Mouse (Mus musculus) CD8-positive naive resting alpha-beta T cell, adult 2 months (primary cell): ENCODE measurements at regions not wholly inside any gene's neighbourhood (a gene's known extent, or its start where the extent isn't known, plus 50 kb on each side); places are given as distances from the start of the nearest gene placed in this dataset.

ENCODE experiments used
- DNase-seq, 2 experiments: peaks; one replicate each; pipeline ENCODE4 v3.0.0; 2022; ENCODE audit warnings: low read depth in 2 of 2, low spot score in 2 of 2

- no peak for DNase-seq
Measured at GRCm38 (mm10) chr5:91198620-91199019, 59.2 kb downstream of the Areg start.

- DNase-seq: no peak
Measured at GRCm38 (mm10) chr5:91200448-91200847, 61.0 kb downstream of the Areg start.

GRCm38 (mm10) chr5:91204225-91205005 lies 65.0 kb downstream of the Areg start:
- DNase-seq: no peak

- DNase-seq: no peak
Measured at GRCm38 (mm10) chr5:91205350-91205880, 66.0 kb downstream of the Areg start.

GRCm38 (mm10) chr5:91206569-91207490 lies 67.4 kb downstream of the Areg start:
- DNase-seq: no peak

GRCm38 (mm10) chr5:91220174-91220573 lies 80.8 kb downstream of the Areg start:
- DNase-seq: no peak

GRCm38 (mm10) chr5:91241656-91242055 lies 102.3 kb downstream of the Areg start:
- no peak for DNase-seq

- no peak for DNase-seq
Measured at GRCm38 (mm10) chr5:91247444-91247843, 108.0 kb downstream of the Areg start.

- no peak for DNase-seq
Measured at GRCm38 (mm10) chr5:91261895-91262294, 122.5 kb downstream of the Areg start.

GRCm38 (mm10) chr5:91262526-91262925 lies 123.1 kb downstream of the Areg start:
- no peak for DNase-seq

GRCm38 (mm10) chr5:91270747-91271146 lies 131.3 kb downstream of the Areg start:
- DNase-seq: no peak

- DNase-seq: no peak
Measured at GRCm38 (mm10) chr5:91271416-91271815, 131.4 kb downstream of the Btc start.

- no peak for DNase-seq
Measured at GRCm38 (mm10) chr5:91274411-91274810, 128.4 kb downstream of the Btc start.

GRCm38 (mm10) chr5:91278466-91278865 lies 124.3 kb downstream of the Btc start:
- no peak for DNase-seq

- DNase-seq: no peak
Measured at GRCm38 (mm10) chr5:91279464-91279863, 123.3 kb downstream of the Btc start.

GRCm38 (mm10) chr5:91282969-91283368 lies 119.8 kb downstream of the Btc start:
- peak; percentile 7 to 38 for DNase-seq

- DNase-seq: no peak
Measured at GRCm38 (mm10) chr5:91293073-91293472, 109.7 kb downstream of the Btc start.

GRCm38 (mm10) chr5:91294957-91295356 lies 107.8 kb downstream of the Btc start:
- no peak for DNase-seq

- DNase-seq: no peak
Measured at GRCm38 (mm10) chr5:91297068-91297467, 105.7 kb downstream of the Btc start.

GRCm38 (mm10) chr5:91302114-91302513 lies 100.7 kb downstream of the Btc start:
- no peak for DNase-seq

- no peak for DNase-seq
Measured at GRCm38 (mm10) chr5:91302943-91303342, 99.9 kb downstream of the Btc start.

- DNase-seq: no peak
Measured at GRCm38 (mm10) chr5:91303702-91304101, 99.1 kb downstream of the Btc start.
